In genomic region chrX:142378048-142378447, GRCm38 (mm10) we compare ENCODE assay signal across 21 mouse cellular contexts. TPM values are rescaled to one million over a fixed set of nuclear protein-coding genes. Genes with fewer than 3 reads are reported as not detected.
A peak's percentile ranks its signal among the peaks of the same experiment; 100 is the strongest.
DNase-seq lines count a peak whose midpoint lies in the region; ATAC-seq and TF ChIP-seq lines count a peak whose summit lies in the region.
"Had no signal": no experiment of that assay in that cellular context is flagged by ENCODE, and none has a peak within 500 bp of the region (broad histone marks: within the 10 kb centered on the region; RNA-seq: fewer than 3 reads in every experiment).

No protein-coding gene starts in this region.

- TF ChIP-seq POLR2A in heart, adult 2 months (IDR thresholded peaks at IDR 0.05; ENCODE audit: insufficient read depth, low read depth, low read length) = no peak

- no peaks in the 10 kb centered on the region for H3K27me3 ChIP-seq in heart, adult 2 months (ENCODE audit: control insufficient read depth, insufficient read depth, low read length)
- no peaks in the 10 kb centered on the region for H3K27me3 ChIP-seq in liver, postnatal 0 days (ENCODE audit: insufficient read depth, low read length)
- H3K27me3 ChIP-seq in liver, embryonic 12.5 days (replicated peaks) = no peaks in the 10 kb centered on the region
- H3K27me3 ChIP-seq in Patski = peaks cover 3% of the 10 kb centered on the region
- H3K27me3 ChIP-seq: embryonic facial prominence, embryonic 12.5 days; forebrain, embryonic 15.5 days; heart, embryonic 12.5 days; liver, embryonic 15.5 days; neural tube, embryonic 15.5 days had no signal

- POLR2A ChIA-PET in Patski (lab: Charles Lee) = no interaction called here

- no peak overlapping the region for H3K4me3 ChIP-seq in heart, adult 2 months
- no peak overlapping the region for H3K4me3 ChIP-seq in liver, postnatal 0 days (ENCODE audit: low read depth, low read length)
- no peak overlapping the region for H3K4me3 ChIP-seq in liver, embryonic 12.5 days
- H3K4me3 ChIP-seq: embryonic facial prominence, embryonic 12.5 days; forebrain, embryonic 15.5 days; heart, embryonic 12.5 days; left cerebral cortex, adult 2 months; liver, embryonic 15.5 days; midbrain, embryonic 12.5 days; myocyte; neural tube, embryonic 15.5 days had no signal

- ATAC-seq in liver, postnatal 0 days = no peak
- no peak for ATAC-seq in liver, embryonic 12.5 days
- ATAC-seq in Patski = no peak
- ATAC-seq in monocyte, adult 5-6 weeks (replicated peaks; ENCODE audit: insufficient number of reproducible peaks, low FRiP score, low TSS enrichment, poor library complexity, severe bottlenecking) = no peak
- ATAC-seq: forebrain, embryonic 15.5 days; hindbrain, embryonic 16.5 days had no signal

- H3K36me3 ChIP-seq in heart, adult 2 months (ENCODE audit: control insufficient read depth, insufficient read depth, low read length) = no peaks in the 10 kb centered on the region
- H3K36me3 ChIP-seq in liver, postnatal 0 days (replicated peaks; ENCODE audit: insufficient read depth, low read length) = no peaks in the 10 kb centered on the region
- no peaks in the 10 kb centered on the region for H3K36me3 ChIP-seq in liver, embryonic 12.5 days
- H3K36me3 ChIP-seq: embryonic facial prominence, embryonic 12.5 days; forebrain, embryonic 15.5 days; heart, embryonic 12.5 days; liver, embryonic 15.5 days; midbrain, embryonic 12.5 days; neural tube, embryonic 15.5 days had no signal

- no peak overlapping the region for H3K9ac ChIP-seq in heart, adult 2 months (ENCODE audit: low read depth, low read length)
- H3K9ac ChIP-seq in liver, postnatal 0 days (replicated peaks) = no peak overlapping the region
- H3K9ac ChIP-seq in liver, embryonic 12.5 days = no peak overlapping the region
- H3K9ac ChIP-seq: embryonic facial prominence, embryonic 12.5 days; forebrain, embryonic 15.5 days; heart, embryonic 12.5 days; liver, embryonic 15.5 days; midbrain, embryonic 12.5 days; neural tube, embryonic 15.5 days had no signal

- WGBS in heart, adult 2 months = 81% methylated on average over 6 of the region's 6 CpGs
- WGBS in liver, postnatal 0 days (ENCODE audit: insufficient replicate concordance) = 75% methylated on average over 6 of the region's 6 CpGs
- 80% methylated on average over 6 of the region's 6 CpGs for WGBS in liver, embryonic 12.5 days (ENCODE audit: insufficient replicate concordance)

- no peaks in the 10 kb centered on the region for H3K79me2 ChIP-seq in heart, adult 2 months (replicated peaks; ENCODE audit: control insufficient read depth, insufficient read depth, low read length)

- in situ Hi-C loops in Patski (cut with MboI; ENCODE audit: low pct_unique_long_range_greater_than_20kb) = loop anchor here (5.0 to 10.0 kb wide), 2 partner anchors 139 to 417 kb away; no protein-coding TSS in a partner anchor

- H3K4me1 ChIP-seq in heart, adult 2 months (ENCODE audit: control insufficient read depth, insufficient read depth, low read length) = peaks cover 2% of the 10 kb centered on the region; the same call in 1 of the 2 replicates
- H3K4me1 ChIP-seq in liver, postnatal 0 days (ENCODE audit: insufficient read depth) = peaks cover 1% of the 10 kb centered on the region
- H3K4me1 ChIP-seq in liver, embryonic 12.5 days = 0 out of 2 replicates have a peak, but pooled peaks cover 5% of the 10 kb centered on the region
- H3K4me1 ChIP-seq: embryonic facial prominence, embryonic 12.5 days; forebrain, embryonic 15.5 days; heart, embryonic 12.5 days; midbrain, embryonic 12.5 days; neural tube, embryonic 15.5 days had no signal

- no peak for DNase-seq in heart, adult 2 months
- DNase-seq in heart, postnatal 4 days = no peak
- DNase-seq in liver, postnatal 0 days = no peak
- DNase-seq in Patski (ENCODE audit: low read depth, low spot score) = no peak
- DNase-seq in thymus, postnatal 14 days = peak; percentile 22
- no peak for DNase-seq in spleen, postnatal 14 days (ENCODE audit: low spot score in 2 of 2)
- DNase-seq: adrenal gland, adult 2 months; cerebellum, adult 11 months; kidney, adult 9 months; lung, postnatal 4 days had no signal

- no peak for TF ChIP-seq EP300 in heart, adult 2 months (IDR thresholded peaks at IDR 0.05; ENCODE audit: insufficient read depth, low read depth, low read length)
- TF ChIP-seq EP300 in liver, postnatal 0 days (IDR thresholded peaks at IDR 0.05; ENCODE audit: low read depth) = no peak

- no peaks in the 10 kb centered on the region for H3K9me3 ChIP-seq in liver, postnatal 0 days (ENCODE audit: low read length)
- H3K9me3 ChIP-seq in liver, embryonic 12.5 days (replicated peaks) = no peaks in the 10 kb centered on the region
- H3K9me3 ChIP-seq: embryonic facial prominence, embryonic 12.5 days; forebrain, embryonic 15.5 days; heart, embryonic 12.5 days; liver, embryonic 15.5 days; midbrain, embryonic 12.5 days; neural tube, embryonic 15.5 days had no signal

- no peak overlapping the region for H3K27ac ChIP-seq in heart, adult 2 months
- H3K27ac ChIP-seq in liver, postnatal 0 days (ENCODE audit: low read depth) = no peak overlapping the region
- H3K27ac ChIP-seq in liver, embryonic 12.5 days = no peak overlapping the region
- H3K27ac ChIP-seq: embryonic facial prominence, embryonic 12.5 days; forebrain, embryonic 15.5 days; left cerebral cortex, adult 2 months; liver, embryonic 15.5 days; midbrain, embryonic 12.5 days; neural tube, embryonic 15.5 days had no signal

- intact Hi-C loops in heart, adult 2 months (cut with DNase I) = loop anchor here (5.0 kb wide), 1 partner anchor 429 kb away; no protein-coding TSS in a partner anchor

- no peak overlapping the region for H3K4me2 ChIP-seq in liver, postnatal 0 days (ENCODE audit: low read depth, low read length)
- H3K4me2 ChIP-seq in liver, embryonic 12.5 days = no peak overlapping the region
- H3K4me2 ChIP-seq: embryonic facial prominence, embryonic 12.5 days; forebrain, embryonic 15.5 days; heart, embryonic 12.5 days; liver, embryonic 15.5 days; midbrain, embryonic 12.5 days; neural tube, embryonic 15.5 days had no signal

- TF ChIP-seq CTCF in heart, adult 2 months (IDR thresholded peaks at IDR 0.05) = 0 out of 2 replicates have a peak, but pooled peaks have one; percentile 12
- TF ChIP-seq CTCF in liver, postnatal 0 days (IDR thresholded peaks at IDR 0.05; ENCODE audit: low read depth) = peak; percentile 35; the same call in 1 of the 2 replicates
- peak; percentile 49 for TF ChIP-seq CTCF in Patski (IDR thresholded peaks at IDR 0.05)

- CTCF ChIA-PET in Patski (lab: Charles Lee) = interaction anchor here (0.9 to 1.1 kb wide), 3 partner anchors 9 to 162 kb away, joined by 3 read pairs; no protein-coding TSS in a partner anchor

RNA-seq across cellular contexts. Expression of gene Acsl4, which starts 12.3 kb away (rescaled TPM):
- total RNA-seq in heart, adult 2 months (2021) = 10 to 100 TPM in 1 of 2 experiments, 1 to 10 TPM in 1; 9.3 to 11.0 TPM
- 2.2 and 4.5 TPM in 2 replicates for polyA plus RNA-seq in heart, adult 2 months (2012; rRNA removed)
- total RNA-seq in heart, postnatal 4 days (2021) = 10 to 100 TPM; 24.5 to 24.9 TPM
- 14.7 and 16.7 TPM in 2 replicates for polyA plus RNA-seq in liver, postnatal 0 days (2015; fragmentation: Nextera tagmentation; extraction: Ambion mirVana)
- 17.6 and 17.8 TPM in 2 replicates for polyA plus RNA-seq in liver, embryonic 12.5 days (2016; fragmentation: Nextera tagmentation; extraction: Ambion mirVana)
- polyA plus RNA-seq in Patski (2021) = 96.2 TPM
- total RNA-seq in monocyte, adult 5-6 weeks (2017) = 47.2 to 53.5 TPM (median 49.2 TPM) in 3 replicates
